Mouse (Mus musculus): Measurements from ENCODE around the gene 6330409D20Rik. TPM values are rescaled to one million over a fixed set of nuclear protein-coding genes. Genes with fewer than 3 reads are reported as not detected.
A peak's percentile ranks its signal among the peaks of the same experiment; 100 is the strongest.

6330409D20Rik gene
- polyA plus RNA-seq, 1 experiment from 2014 or later = 0.43 TPM

- no peak for ATAC-seq (ENCODE audit: low read depth)
- Histone ChIP-seq H3K9ac (ENCODE audit: low read length) (peak overlapping the region; percentile 52), H3K27ac (ENCODE audit: low read length) (no peak overlapping the region), H3K4me2 (ENCODE audit: low read depth, low read length) (peak overlapping the region; percentile 39), H3K36me3 (ENCODE audit: control insufficient read depth, insufficient read depth, low read length) (no peaks in the 10 kb centered on the region), H3K9me3 (ENCODE audit: control insufficient read depth, low read length) (no peaks in the 10 kb centered on the region), H3K27me3 (ENCODE audit: control insufficient read depth, insufficient read depth, low read depth, low read length) (no peaks in the 10 kb centered on the region), H3K4me1 (replicated peaks; ENCODE audit: control insufficient read depth, insufficient read depth, low read length) (peaks cover 15% of the 10 kb centered on the region), H3K4me3 (ENCODE audit: low read length) (peak overlapping the region; percentile 38)
- 37% methylated on average over 6 of the region's 6 CpGs for WGBS
These were observed 18.8 kb downstream of the 6330409D20Rik start for GRCm38 (mm10) chr2:32722046-32722445.

- WGBS = 30% methylated on average over 8 of the region's 8 CpGs
- peak within 1 kb of the TSS; percentile 52 for H3K9ac ChIP-seq (ENCODE audit: low read length)
- ATAC-seq (ENCODE audit: low read depth) = peak; percentile 72
- H3K27ac ChIP-seq (ENCODE audit: low read length) = peak within 1 kb of the TSS; percentile 7; the same call in 1 of the 2 replicates
- H3K36me3 ChIP-seq (ENCODE audit: control insufficient read depth, insufficient read depth, low read length) = no peaks in the 10 kb centered on the region
- peaks cover 15% of the 10 kb centered on the region for H3K4me1 ChIP-seq (replicated peaks; ENCODE audit: control insufficient read depth, insufficient read depth, low read length)
- peak within 1 kb of the TSS; percentile 39 for H3K4me2 ChIP-seq (ENCODE audit: low read depth, low read length)
- no peaks in the 10 kb centered on the region for H3K9me3 ChIP-seq (ENCODE audit: control insufficient read depth, low read length)
- no peaks in the 10 kb centered on the region for H3K27me3 ChIP-seq (ENCODE audit: control insufficient read depth, insufficient read depth, low read depth, low read length)
- H3K4me3 ChIP-seq (ENCODE audit: low read length) = peak within 1 kb of the TSS; percentile 38
These were observed 20.1 kb downstream of the 6330409D20Rik start, which contains the start of gene Sh2d3c for GRCm38 (mm10) chr2:32720681-32721229. Gene Sh2d3c (plus strand): TSS chr2:32721055.

DNA sequence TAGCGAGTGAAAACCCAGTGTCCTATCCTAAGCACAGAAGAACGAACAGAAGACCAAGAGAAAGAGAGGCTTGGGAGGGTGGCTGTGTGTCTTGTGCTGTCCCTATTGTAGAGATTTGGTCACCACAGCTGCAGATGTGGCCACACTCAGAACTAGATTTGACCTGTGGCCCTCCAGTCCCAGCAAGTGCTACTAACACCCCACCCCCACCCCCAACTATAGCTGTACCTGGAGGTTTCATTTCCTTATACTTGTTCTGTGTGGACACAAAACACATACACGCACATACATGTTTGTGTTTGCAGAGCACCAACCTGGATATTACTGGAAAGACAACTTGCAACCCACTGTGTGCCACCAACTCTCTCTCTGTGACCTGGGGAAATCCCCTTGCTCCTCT is 20.8 kb downstream of the 6330409D20Rik start:
- no peak for ATAC-seq (ENCODE audit: low read depth)
- 81% methylated on average over 3 of the region's 3 CpGs for WGBS
- Histone ChIP-seq H3K4me3 (ENCODE audit: low read length) (no peak overlapping the region), H3K27ac (ENCODE audit: low read length) (no peak overlapping the region), H3K9me3 (ENCODE audit: control insufficient read depth, low read length) (no peaks in the 10 kb centered on the region), H3K4me2 (ENCODE audit: low read depth, low read length) (no peak overlapping the region), H3K9ac (ENCODE audit: low read length) (no peak overlapping the region), H3K36me3 (ENCODE audit: control insufficient read depth, insufficient read depth, low read length) (no peaks in the 10 kb centered on the region), H3K4me1 (replicated peaks; ENCODE audit: control insufficient read depth, insufficient read depth, low read length) (peaks cover 14% of the 10 kb centered on the region), H3K27me3 (ENCODE audit: control insufficient read depth, insufficient read depth, low read depth, low read length) (no peaks in the 10 kb centered on the region)

DNA sequence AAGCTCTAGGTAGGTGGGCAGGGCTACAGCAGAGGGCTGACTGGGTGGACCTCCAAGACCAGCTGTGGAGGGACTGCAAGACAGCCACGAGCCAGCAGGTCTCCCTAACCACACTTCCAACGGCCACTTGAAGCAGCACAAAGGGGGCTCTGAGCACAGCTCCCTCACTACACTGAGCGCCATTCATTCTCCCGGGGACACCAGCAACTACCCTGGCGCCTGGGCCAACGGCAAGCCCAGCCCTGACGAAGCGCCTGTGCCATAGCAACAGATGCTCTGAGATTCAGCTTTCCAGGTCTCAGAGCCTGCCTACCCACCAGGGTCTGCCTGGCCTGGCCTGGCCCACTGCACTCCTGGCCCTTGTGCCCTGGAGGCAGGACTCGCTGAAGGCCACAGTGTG is 22.1 kb downstream of the 6330409D20Rik start:
- no peak for ATAC-seq (ENCODE audit: low read depth)
- Histone ChIP-seq H3K4me2 (ENCODE audit: low read depth, low read length) (no peak overlapping the region), H3K36me3 (ENCODE audit: control insufficient read depth, insufficient read depth, low read length) (no peaks in the 10 kb centered on the region), H3K4me3 (ENCODE audit: low read length) (no peak overlapping the region), H3K27me3 (ENCODE audit: control insufficient read depth, insufficient read depth, low read depth, low read length) (no peaks in the 10 kb centered on the region), H3K27ac (ENCODE audit: low read length) (no peak overlapping the region), H3K4me1 (replicated peaks; ENCODE audit: control insufficient read depth, insufficient read depth, low read length) (peaks cover 16% of the 10 kb centered on the region), H3K9ac (ENCODE audit: low read length) (peak overlapping the region; percentile 43), H3K9me3 (ENCODE audit: control insufficient read depth, low read length) (no peaks in the 10 kb centered on the region)
- WGBS = 33% methylated on average over 9 of the region's 9 CpGs

DNA sequence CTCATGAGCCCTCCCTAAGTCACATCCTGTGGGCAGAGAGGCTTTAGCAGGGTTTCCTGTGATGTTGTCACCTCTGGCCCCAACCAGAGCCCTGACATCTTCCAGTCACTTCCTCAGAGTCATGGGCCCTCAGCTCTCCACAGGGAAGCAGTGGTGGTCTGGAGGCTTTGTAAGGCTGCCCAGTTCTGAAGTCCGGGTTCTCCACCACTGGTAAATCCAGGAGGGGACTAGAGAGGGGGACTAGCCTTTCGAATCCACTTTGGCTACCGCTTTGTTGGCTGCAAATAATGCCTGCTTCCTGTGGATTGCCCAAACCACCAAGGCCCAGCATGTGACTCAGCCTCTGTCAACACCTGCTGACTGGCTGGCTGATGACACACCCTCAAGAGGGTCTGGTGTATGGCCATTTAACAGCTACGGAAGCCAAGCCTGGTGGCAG is 25.8 kb downstream of the 6330409D20Rik start:
- Histone ChIP-seq H3K36me3 (ENCODE audit: control insufficient read depth, insufficient read depth, low read length) (peaks cover 3% of the 10 kb centered on the region), H3K4me2 (ENCODE audit: low read depth, low read length) (no peak overlapping the region), H3K27me3 (ENCODE audit: control insufficient read depth, insufficient read depth, low read depth, low read length) (no peaks in the 10 kb centered on the region), H3K4me1 (replicated peaks; ENCODE audit: control insufficient read depth, insufficient read depth, low read length) (peaks cover 15% of the 10 kb centered on the region), H3K9ac (ENCODE audit: low read length) (no peak overlapping the region), H3K9me3 (ENCODE audit: control insufficient read depth, low read length) (no peaks in the 10 kb centered on the region), H3K27ac (ENCODE audit: low read length) (peak overlapping the region; percentile 62), H3K4me3 (ENCODE audit: low read length) (no peak overlapping the region)
- ATAC-seq (ENCODE audit: low read depth) = no peak
- whole genome bisulfite sequencing = 47% methylated on average over 4 of the region's 4 CpGs

- Histone ChIP-seq H3K36me3 (ENCODE audit: control insufficient read depth, insufficient read depth, low read length) (peaks cover 10% of the 10 kb centered on the region), H3K4me3 (ENCODE audit: low read length) (no peak overlapping the region), H3K9ac (ENCODE audit: low read length) (peak overlapping the region; percentile 62), H3K4me1 (replicated peaks; ENCODE audit: control insufficient read depth, insufficient read depth, low read length) (peaks cover 15% of the 10 kb centered on the region), H3K9me3 (ENCODE audit: control insufficient read depth, low read length) (no peaks in the 10 kb centered on the region), H3K27me3 (ENCODE audit: control insufficient read depth, insufficient read depth, low read depth, low read length) (no peaks in the 10 kb centered on the region), H3K27ac (ENCODE audit: low read length) (peak overlapping the region; percentile 97), H3K4me2 (ENCODE audit: low read depth, low read length) (peak overlapping the region; percentile 72; the same call in 1 of the 2 replicates)
- ATAC-seq (ENCODE audit: low read depth) = no peak
- WGBS = 46% methylated on average over 11 of the region's 11 CpGs
These were observed 26.5 kb downstream of the 6330409D20Rik start for GRCm38 (mm10) chr2:32714117-32714986.

GRCm38 (mm10) chr2:32712934-32713817 is 27.6 kb downstream of the 6330409D20Rik start, which contains the start of gene Cdk9:
Gene Cdk9 (minus strand): TSS chr2:32713076.
- under 1% methylated on average over 46 of the region's 79 CpGs for WGBS
- Histone ChIP-seq H3K27ac (ENCODE audit: low read length) (peak within 1 kb of the TSS; percentile 97), H3K9ac (ENCODE audit: low read length) (peak within 1 kb of the TSS; percentile 88), H3K27me3 (ENCODE audit: control insufficient read depth, insufficient read depth, low read depth, low read length) (no peaks in the 10 kb centered on the region), H3K4me1 (replicated peaks; ENCODE audit: control insufficient read depth, insufficient read depth, low read length) (peaks cover 15% of the 10 kb centered on the region), H3K9me3 (ENCODE audit: control insufficient read depth, low read length) (no peaks in the 10 kb centered on the region), H3K4me2 (ENCODE audit: low read depth, low read length) (peak within 1 kb of the TSS; percentile 82), H3K36me3 (ENCODE audit: control insufficient read depth, insufficient read depth, low read length) (peaks cover 20% of the 10 kb centered on the region), H3K4me3 (ENCODE audit: low read length) (peak within 1 kb of the TSS; percentile 70)
- peak; percentile 89 for ATAC-seq (ENCODE audit: low read depth)

DNA sequence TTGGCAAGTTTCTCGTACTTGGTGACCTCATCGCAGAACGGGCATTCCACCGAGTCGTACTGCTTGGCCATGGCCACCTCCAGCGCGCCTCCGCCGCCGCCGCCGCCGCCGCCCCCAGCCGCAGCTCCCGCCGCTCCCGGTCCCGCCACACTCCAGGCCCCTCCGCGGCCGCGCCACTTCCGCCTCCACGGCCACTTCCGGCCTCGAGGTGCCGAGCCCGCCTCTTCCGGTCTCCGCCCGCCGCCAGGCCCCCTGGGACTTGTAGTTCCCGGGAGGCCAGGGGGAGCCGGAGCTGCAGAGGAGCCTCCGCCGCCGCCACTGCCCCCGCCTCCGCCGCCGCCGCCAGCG is 28.3 kb downstream of the 6330409D20Rik start:
- Histone ChIP-seq H3K4me3 (ENCODE audit: low read length) (peak overlapping the region; percentile 70), H3K4me1 (replicated peaks; ENCODE audit: control insufficient read depth, insufficient read depth, low read length) (peaks cover 15% of the 10 kb centered on the region), H3K4me2 (ENCODE audit: low read depth, low read length) (peak overlapping the region; percentile 82), H3K9ac (ENCODE audit: low read length) (peak overlapping the region; percentile 88), H3K27ac (ENCODE audit: low read length) (peak overlapping the region; percentile 97), H3K36me3 (ENCODE audit: control insufficient read depth, insufficient read depth, low read length) (peaks cover 26% of the 10 kb centered on the region), H3K27me3 (ENCODE audit: control insufficient read depth, insufficient read depth, low read depth, low read length) (no peaks in the 10 kb centered on the region), H3K9me3 (ENCODE audit: control insufficient read depth, low read length) (no peaks in the 10 kb centered on the region)
- ATAC-seq (ENCODE audit: low read depth) = peak; percentile 93
- WGBS = 0% methylated on average over 30 of the region's 44 CpGs

All from lung, embryonic 16.5 days (tissue).